Mouse (Mus musculus) colon, adult 2 months (tissue): ENCODE measurements around the gene Dap. TPM values are rescaled to one million over a fixed set of nuclear protein-coding genes. Genes with fewer than 3 reads are reported as not detected.

Experiments
- polyA plus RNA-seq: library from polyadenylated mRNA; depleted of rRNA; stranded (reverse); fragments of >200 nt; gene quantifications from 2 replicates; pipeline ENCODE4 v1.2.3, GENCODE M21; 2012; rRNA removed

Dap gene
- 67.1 and 69.4 TPM in 2 replicates for polyA plus RNA-seq

GRCm38 (mm10) chr15:31224135-31224761 lies at the start of gene Dap:
TSS of gene Dap (plus strand) at chr15:31224314.

Other genes with a start within 250 kb of the Dap start
- 0.68 and 0.70 TPM in 2 replicates for gene Ankrd33b, start 143.4 kb downstream of the Dap start, polyA plus RNA-seq
- gene Ropn1l, start 229.4 kb downstream of the Dap start, polyA plus RNA-seq: 0.24 and 0.32 TPM in 2 replicates